Mouse (Mus musculus): ENCODE measurements around the gene Crybb3.
"Not testable (repeated sequence)": the region's sequence is repeated elsewhere in the genome, so short reads cannot be mapped to it uniquely, and the experiment has no call there.

Gene Crybb3

DNA sequence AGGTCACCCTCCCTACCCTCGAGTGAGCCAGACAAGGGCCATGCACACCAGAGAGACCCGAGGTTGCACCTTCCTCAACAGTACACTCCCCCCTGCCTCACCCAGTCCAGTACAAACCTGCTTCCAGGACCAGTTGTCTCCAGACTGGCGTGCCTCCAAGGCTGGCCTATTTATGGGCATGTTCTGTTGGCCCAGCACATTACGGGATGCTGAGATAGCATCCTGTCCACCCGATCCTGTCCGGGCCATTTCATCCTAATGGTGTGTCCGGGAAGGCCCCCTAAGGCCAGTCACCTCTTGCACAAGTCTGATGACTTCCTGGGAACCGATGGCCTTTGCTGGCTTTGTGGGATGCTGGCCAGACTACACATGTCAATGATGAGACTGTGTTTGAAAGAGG is at the start of gene Crybb3:
Crybb3 (minus strand) TSS at position 146 of the 400 bp plus-strand sequence.
- no peak for DNase-seq

DNA sequence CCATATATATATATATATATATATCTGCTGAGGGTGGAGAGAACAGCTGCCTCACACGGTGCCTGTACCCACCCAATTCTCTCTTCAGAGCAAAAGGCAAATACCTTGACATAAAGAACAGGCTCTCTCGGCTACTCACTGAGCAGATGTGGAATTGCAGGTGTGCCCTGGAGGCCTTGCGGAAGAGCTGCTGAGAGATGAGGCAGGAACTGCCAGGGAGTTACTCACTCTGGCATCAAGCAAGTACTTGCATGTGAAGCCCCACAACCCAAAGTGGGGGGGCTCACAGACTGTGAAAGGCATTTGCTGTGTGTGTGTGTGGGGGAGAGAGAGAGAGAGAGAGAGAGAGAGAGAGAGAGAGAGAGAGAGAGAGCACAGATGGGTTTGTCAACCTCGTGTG is 47.0 kb upstream of the Crybb3 start:
- DNase-seq: no peak

DNA sequence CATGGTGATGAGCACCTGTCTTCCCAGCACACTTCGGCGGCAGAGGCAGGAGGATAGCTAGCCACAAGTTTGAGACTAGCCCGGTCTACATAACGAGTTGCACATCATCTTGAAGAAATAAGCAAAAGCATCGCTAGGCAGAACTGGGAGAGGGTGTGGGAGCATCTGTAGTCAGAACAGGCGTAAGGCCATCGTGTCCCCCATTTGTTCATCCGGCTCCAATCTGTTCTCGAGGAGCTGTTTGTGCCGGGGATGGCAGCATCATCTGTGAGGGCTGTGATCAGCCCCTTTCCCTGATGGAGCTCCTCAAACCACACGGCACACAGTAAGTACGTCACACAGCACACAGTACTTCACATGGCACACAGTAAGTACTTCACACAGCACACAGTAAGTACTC is 45.1 kb upstream of the Crybb3 start:
- DNase-seq: no peak

DNA sequence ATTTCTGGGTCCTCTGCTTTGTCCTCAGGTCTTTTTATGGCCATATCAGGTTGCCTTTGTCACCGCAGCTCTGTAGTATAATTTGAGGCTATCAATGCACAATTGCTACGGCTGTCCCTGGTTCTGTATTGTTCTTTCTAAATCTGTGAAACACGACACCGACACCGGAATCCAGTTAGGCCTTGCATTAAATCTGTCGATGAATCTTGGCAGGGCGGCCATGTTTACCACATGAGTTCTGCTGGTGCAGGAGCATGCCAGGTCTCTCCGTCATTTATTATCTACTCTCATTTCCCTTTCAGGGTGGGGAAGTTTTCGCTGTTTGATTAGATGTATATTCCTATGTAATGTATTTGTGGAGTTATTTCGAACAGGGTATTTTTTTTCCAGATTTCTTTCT is 42.3 kb upstream of the Crybb3 start:
- DNase-seq: no peak

DNA sequence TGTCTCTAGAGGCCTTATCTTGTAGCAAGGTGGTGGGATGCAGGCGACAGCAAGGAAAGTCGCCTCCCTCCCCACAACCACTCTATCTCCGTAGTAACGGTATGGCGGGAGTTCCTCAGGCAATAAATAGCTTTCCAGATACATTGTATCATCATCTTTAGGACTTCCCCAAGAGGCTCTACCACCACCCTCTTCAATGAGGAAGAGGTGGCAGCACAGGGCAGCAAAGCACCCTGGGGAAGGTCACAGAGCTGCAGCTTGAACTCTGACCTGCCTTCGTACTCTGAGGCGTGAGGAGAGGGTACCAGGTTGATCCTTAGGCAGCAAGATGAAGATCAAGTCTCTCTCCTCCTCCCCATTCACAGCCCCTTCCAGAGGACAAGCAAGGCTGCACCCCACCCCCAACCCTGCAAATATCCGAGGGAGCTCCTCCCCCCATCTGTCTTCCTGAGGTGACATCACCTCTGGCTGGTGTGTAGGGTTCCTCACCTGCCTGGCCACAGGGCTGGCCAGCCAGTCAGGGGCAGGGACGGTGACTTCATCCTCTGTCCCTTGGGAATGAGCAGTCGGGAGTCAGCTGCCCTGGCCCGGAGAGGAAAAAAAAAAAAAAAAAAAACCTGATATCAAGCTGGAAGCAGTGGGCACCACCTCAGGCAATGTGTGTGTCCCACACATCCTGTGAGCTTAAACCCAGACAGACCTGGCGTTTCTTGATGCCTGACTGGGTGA is 41.1 kb upstream of the Crybb3 start:
- no peak for DNase-seq

DNA sequence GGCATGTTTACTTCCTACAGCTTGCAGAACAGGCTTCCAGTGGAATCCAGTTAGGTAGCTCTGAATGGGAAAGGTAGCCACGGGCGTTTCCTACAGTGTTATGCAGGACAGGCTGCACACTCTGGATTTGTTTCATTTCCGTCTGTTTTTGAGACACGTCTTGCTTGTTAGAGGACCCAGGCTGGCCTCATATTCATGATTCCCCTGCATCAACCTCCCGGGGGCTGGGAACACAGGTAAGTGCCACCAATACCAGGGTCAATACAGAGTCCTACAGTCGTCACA is 40.1 kb upstream of the Crybb3 start:
- no peak for DNase-seq

DNA sequence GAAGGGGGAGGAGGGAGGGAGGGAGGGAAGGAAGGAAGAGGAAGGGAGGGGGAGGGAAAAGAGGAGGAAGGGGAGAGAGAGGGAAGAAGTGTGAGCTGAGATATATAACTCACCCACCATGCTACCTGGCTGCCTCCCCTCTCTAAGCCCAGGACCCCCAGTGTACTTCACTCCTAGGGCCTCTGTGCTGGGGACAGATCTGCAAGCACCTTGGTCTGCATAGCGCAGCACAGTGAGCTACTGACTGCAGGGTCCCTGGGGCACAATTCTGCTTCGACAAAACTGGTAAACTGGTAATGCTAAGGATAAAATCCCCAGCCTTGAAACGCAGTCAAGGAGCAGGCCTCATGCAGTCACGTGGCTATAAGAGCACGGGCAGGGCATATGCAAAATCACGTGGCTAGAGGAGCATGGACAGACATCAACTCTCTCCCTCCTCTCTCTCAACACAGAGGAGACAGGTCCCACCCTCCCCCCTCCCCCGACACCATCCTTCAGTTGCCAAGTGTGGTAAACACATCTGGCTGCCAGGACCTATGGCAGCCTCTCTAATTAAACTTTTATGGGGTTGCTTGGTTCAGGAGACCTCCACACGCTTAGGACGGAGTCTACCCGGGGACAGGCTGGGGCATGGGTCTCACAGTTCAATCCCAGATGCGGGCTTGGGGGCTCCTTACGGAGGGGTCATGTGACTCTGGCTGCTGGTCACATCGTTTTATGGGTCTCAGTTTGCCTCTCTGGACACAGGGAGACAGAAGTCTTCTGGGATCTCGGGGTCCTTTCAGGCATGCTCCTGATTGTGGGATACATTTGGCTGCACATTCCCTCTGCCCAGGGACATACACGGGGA is 39.6 kb upstream of the Crybb3 start:
- no peak for DNase-seq

DNA sequence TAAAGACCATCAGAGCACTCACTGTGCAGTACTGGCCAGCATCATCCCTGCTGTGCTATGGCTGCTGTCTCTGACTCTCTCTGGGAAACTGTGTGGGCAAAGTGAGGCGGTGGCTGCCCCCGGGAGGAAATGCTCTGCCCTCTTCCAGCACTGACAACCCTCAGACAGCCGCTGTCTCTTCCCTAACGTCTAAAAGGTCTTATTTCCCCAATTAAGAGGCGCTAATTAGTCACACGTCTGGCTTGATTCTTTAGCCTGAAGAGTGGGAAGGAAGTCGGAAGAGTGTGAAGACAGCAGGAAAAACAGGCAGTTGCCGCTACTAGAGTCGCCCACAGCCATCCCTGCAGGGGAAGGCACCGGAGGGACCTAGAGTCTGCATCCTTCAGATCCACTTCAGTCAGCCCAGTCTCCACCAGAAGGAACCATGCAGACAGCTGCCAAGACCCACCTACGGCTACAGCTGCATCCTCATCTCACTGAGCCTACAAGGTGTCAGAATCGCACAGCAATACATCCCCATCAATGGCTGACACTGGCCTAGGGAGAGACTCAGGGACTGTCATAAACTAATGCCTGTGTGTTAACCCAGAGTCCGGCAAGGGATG is 38.6 kb upstream of the Crybb3 start:
- DNase-seq: peak; percentile 23

DNA sequence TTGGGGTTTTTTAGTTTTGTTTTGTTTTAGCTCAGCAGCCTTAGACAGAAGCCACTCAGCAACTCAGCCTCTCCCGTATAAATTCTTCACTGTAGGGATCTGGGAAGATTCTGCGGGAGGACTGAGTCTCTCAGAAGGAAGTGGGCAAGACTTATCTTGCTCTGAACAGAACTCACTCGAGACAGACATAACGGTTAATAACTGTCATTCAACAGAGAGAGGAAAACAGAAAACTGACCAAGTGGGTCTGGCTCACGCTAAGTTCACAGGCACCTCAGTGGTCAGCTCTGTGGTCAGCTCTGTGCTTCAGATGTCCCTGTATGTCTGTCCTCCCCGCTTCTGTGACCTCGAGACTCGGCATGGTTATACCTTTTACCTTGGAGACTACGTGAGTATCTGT is 37.9 kb upstream of the Crybb3 start:
- DNase-seq: no peak

DNA sequence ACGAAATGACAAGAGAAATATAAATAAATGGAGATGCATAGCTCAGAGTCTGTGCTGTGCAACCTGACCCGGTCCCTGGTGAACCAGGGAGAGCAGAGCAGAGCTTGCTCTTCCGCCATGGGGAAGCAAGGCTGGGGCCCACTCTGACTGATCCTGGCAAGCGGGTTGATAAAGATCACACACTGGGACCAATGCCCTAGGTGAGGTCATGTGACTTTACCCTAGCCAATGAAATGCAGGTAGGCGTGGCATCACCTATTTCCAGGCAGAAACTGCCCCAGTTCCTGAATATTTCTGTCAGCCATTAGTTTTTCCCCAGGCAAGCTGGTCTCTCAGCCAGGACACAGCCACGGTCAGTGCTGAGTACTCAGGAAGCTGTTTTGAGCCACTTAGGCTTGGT is 37.3 kb upstream of the Crybb3 start:
- DNase-seq: peak; percentile 30

DNA sequence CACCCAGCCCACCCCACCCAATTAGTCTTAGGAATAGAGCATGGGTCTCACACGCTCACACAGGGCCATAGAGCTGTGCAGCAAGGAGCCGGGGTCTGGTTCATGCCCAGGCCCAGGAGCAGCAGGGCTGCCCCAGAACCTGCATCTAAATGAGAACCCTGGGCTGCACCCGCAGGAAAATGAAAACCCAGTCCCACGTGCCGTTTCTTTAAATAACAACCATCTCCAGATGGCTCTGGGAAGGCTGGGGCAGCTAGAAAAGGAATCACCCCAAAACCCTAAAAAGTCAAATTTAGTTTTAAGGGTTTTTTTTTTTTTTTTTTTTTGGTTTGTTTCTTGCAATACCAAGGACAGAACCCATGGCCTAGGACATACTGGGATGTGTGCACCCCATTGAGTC is 36.0 kb upstream of the Crybb3 start:
- no peak for DNase-seq

DNA sequence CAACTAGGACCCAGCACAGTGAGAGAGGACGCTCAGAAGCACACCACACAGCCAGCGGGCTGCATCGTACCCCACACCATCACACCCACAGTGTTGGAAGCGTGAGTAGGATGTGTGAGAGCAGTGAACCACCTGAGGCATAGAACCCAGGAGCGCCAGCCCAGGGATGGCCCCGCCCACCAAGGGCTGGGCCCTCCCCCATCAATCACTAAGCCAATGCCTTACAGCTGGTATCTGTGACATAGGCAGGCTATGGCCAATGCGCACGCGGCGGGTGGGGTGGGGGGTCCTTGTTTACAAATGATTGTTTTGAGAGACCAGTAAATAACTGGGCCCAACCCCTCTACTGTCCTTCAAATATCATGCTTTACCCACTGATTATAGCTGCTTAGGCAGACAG is 34.5 kb upstream of the Crybb3 start:
- DNase-seq: no peak

DNA sequence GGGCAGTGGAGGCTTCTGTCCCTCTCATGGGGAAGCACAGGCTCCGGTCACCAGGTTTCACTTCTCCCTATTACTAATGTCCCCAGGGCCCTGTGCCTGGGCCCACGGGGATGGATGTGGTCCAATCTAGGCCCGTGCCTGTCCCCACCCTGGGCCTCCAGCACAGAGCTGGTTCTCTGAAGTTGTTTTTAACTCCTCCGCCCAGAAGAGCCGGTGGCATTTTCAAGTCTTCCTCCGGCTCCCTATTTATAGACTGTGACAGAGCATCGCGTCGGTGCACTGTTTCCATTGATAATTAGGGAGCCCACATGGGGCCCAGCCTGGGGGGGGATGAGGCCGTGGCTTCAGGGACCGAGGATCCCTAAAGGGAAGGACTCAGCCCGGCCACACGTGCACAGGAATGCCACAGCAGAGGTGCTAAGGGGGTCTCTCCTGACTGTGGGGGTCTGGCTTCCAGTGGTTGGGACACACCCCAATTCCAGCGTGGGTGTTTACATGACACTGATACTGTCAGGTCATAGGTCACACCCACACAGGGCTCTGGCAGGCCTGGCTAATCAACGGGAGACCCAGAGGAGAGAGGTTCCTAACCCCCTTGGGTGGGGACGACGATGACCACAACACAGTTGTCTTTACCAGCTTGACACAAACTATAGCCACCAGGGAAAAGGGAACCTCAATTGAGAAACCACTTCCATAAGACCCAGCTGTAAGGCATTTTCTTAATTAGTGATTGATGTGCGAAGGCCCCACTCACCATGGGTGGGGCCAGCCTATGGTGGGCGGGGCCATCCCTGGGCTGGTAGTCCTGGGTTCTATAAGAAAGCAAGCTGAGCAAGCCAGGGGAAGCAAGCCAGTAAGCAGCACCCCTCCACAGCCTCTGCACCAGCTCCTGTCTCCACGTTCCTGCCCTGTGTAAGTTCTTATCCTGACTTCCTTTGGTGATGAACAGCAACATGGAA is 33.2 kb upstream of the Crybb3 start:
- no peak for DNase-seq

DNA sequence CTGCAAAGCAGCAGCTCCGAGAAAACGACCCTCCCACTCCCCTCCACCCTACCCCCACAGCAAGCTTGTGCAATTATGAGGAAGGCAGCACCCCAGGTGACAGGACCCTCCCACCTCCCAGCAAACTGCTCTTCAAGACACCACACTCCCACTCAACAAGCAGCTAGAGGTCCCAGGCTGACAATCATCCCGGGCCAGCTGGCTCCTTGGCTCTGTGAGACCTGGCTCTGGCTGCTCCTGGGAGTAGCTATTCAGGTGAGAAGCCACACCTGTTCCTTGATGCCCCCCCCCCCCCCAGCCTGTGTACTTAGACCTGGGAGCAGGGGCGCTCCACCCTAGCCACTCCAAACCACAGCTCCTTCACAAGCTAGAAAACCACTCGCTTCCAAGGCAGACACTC is 31.7 kb upstream of the Crybb3 start:
- DNase-seq: no peak

DNA sequence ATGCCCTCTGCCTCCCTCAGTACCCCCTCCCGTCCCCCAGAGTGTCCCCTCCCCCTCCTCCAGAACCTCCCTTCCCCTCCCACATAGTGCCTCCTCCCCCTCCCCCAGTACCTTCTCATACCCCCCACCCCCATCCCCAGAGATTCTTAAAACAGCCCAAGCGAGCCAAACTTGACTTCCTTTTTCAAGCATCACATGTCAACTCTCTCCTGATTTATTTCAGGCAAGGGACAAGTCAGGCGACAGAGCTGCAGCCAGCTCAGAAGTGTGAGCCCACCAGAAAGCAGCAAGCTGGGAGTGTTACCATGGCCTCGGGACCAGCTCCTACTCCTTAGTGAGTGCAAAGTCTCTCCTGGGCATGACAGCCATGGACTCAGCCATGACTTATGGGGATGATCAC is 30.0 kb upstream of the Crybb3 start:
- no peak for DNase-seq

DNA sequence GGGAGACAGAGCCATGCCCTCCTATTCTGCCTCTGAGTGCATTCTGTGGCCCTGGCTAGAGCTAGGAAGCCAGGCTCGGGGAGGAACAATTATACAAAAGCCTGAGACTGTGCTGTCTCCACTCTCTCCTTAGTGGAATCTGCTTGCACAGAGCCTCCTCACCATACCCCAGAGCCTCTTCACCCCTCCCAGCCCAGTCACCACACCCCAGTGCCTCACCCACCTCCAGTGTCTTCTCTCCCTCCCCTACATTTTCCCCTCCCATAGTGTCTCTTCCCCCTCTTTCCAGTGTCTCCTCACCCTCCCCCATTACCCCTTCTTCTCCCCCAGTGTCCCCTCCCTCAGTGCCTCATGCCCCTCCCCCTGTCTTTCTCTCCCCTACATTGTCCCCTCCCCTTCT is 29.5 kb upstream of the Crybb3 start:
- DNase-seq: no peak

DNA sequence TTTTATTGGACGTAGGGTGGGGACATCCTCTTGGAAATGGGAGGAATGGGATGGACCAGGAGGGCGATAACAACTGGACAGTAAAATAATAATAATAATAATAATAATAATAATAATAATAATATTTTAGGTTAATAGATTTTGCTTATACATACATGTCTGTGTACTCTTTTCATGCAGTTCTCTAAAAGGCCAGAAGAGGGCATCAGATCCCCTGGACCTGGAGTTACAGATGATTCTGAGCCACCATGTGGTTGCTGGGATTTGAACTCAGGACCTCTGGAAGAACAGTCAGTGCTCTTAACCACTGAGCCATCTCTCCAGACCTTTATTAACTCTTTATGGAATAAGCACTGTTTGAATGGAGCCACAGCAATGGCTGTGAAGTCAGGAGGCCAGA is 28.3 kb upstream of the Crybb3 start:
- not testable (repeated sequence) for DNase-seq

DNA sequence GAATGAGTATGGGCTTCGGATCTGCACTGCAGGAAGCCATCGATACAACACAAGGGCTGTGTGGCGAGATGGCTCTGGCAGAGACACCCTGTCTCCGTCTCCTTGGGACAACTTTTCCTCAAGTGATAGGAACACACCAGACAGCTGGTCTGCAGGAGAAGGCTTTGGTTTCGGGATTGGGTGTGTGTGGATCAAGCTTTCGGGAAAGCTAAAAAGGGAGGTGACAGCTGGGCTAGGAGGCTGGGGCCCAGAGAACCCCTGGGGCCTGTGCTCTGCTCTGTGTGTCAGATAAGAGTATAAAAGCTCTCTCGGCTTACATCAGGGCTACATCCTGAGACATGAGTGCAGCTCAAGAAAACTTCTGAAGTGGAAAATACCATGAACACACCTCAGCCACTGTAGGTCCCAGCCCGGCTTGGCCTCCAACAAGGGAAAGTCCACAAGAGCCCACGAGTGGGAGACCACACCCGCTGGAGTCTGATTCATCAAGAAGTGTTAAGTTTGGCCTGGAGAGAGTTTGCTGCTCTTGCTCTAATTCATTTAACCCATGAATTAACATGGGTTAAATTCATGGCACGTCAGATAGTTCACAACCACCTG is 26.9 kb upstream of the Crybb3 start:
- DNase-seq: no peak

DNA sequence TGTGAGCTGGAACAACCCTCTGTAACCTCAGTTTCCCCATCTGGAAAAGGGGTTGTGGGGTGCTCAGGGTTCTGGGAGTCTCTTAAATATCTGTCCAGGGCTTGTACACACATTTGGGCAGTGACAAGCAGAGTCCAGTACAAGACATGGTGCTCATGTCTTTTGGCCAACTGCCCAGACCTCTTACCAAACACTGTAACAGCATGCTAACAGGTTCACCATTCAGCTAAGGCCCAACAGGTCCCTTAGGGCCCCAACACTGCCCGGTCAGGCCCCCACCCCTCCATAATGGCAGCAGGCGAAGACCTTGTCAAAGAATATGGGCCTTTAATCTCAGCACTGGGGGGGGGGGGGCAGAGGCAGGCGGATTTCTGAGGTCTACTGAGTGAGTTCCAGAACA is 26.3 kb upstream of the Crybb3 start:
- DNase-seq: no peak

DNA sequence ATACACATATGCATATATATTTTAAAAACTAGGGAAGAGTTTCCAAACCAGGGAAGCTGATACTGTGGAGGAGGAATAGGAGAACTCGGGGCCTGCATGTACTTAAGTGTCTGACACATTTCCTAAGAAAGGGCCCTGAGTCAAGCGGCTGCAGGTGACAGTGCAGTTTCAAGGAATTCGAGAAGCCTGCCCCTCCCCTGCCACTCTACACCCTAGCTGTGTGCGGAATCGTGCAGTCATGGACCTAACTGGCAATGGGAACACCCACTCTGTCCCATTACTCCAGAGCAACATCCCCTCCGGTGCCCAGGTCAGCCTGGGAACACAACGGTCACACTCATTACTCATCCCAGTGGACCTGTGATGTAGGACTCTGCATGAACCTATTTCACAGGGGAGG is 25.2 kb upstream of the Crybb3 start:
- no peak for DNase-seq

DNA sequence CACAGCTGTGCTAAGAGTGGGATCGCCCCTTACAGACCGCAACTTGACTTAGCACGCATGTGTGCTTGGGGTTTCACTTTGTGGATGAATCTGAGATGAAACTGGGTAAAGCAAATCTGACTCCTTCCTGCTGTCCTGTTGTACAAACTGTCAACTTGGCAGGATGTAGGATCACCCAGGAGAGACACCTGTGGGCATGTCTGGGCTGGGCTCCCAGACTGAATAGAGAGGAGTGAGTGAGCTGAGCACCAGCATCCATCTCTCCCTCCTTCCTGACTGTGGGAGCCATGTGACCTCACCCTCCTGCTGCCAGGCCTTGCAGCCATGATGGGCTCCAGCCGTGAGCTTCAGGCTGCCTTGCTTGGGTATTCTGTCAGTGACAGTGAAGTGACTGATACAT is 24.1 kb upstream of the Crybb3 start:
- no peak for DNase-seq

DNA sequence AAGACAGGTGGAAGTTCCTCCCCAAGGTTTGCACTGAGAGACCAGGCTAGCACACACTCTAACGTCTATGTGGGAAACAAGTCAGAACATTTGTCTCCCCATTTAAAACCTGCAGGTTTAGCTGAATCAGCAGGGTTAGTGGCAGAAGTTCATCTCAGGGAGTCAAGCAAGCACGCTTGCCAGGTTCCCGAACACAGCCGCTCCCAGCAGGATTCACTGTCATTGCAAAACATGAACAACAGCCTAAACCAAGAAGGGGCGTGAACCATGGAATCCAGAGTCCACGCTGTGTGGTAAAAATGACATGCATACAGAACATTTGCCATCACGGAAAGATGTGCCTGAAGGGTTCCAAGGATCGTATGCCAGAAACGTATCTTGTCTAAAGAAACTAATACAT is 23.7 kb upstream of the Crybb3 start:
- DNase-seq: no peak

DNA sequence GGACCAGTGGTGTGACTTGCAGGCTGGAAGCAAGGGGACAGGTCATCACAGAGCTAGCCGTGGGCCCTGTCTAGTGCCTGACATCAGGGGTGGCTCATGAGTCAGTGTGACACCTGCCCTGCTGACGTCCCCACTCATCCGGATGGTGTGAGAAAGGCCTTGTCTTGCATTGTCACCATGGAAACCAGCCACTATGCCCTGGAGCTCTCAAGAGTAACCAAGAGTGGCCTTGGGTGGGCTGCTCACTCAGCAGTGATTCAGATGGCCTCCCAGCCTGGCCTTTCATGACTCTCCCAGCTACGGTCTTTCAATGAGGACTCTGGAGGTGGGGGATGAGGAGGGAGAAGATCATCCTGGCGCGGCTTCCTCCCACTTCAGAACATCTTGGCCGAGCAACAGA is 21.1 kb upstream of the Crybb3 start:
- no peak for DNase-seq

All from thymus, postnatal 4 days (tissue).